Mouse (Mus musculus) liver, postnatal 0 days (tissue): Measurements from ENCODE around the gene Kcnj11. TPM values are rescaled to one million over a fixed set of nuclear protein-coding genes. Genes with fewer than 3 reads are reported as not detected.

Experiments
- ATAC-seq: fragments of 200-750 bp; cut with Nextera tagmentation; 2 replicates; pipeline ENCODE4 v1.8.0; 2017; ENCODE audit warnings: mild to moderate bottlenecking, moderate library complexity
- DNase-seq: peaks from one replicate; pipeline ENCODE4 v3.0.0-alpha.2; 2016
- H3K27ac ChIP-seq: fragments of 300-500 bp; sonication (generic); 2 replicates; pipeline ENCODE4 v1.5.1; 2014; ENCODE audit warnings: antibody characterized with exemption, moderate library complexity, mild to moderate bottlenecking, low read depth
- H3K27me3 ChIP-seq: fragments of 300-500 bp; sonication (generic); 2 replicates; pipeline ENCODE4 v1.6.1; 2014; ENCODE audit warnings: low read length, control low read depth, mixed read lengths; ENCODE audit not compliant: insufficient read depth
- H3K36me3 ChIP-seq: fragments of 300-500 bp; sonication (generic); replicated peaks from 2 replicates; pipeline ENCODE4 v1.6.1; 2014; ENCODE audit warnings: mild to moderate bottlenecking, control low read depth, low read length, moderate library complexity, mixed read lengths; ENCODE audit not compliant: insufficient read depth
- H3K4me1 ChIP-seq: fragments of 300-500 bp; sonication (generic); 2 replicates; pipeline ENCODE4 v1.6.1; 2014; ENCODE audit warnings: antibody characterized with exemption, mild to moderate bottlenecking, control low read depth; ENCODE audit not compliant: insufficient read depth
- H3K4me2 ChIP-seq: fragments of 300-500 bp; sonication (generic); 2 replicates; pipeline ENCODE4 v1.6.1; 2014; ENCODE audit warnings: low read depth, mild to moderate bottlenecking, low read length, moderate library complexity, mixed read lengths
- H3K4me3 ChIP-seq: fragments of 300-500 bp; sonication (generic); 2 replicates; pipeline ENCODE4 v1.5.1; 2014; ENCODE audit warnings: low read depth, low read length
- H3K9ac ChIP-seq: fragments of 300-500 bp; sonication (generic); replicated peaks from 2 replicates; pipeline ENCODE4 v1.6.1; 2014; ENCODE audit warnings: mild to moderate bottlenecking, moderate library complexity
- H3K9me3 ChIP-seq: fragments of 300-500 bp; sonication (generic); 2 replicates; pipeline ENCODE4 v1.6.1; 2016; ENCODE audit warnings: mild to moderate bottlenecking, control low read depth, low read length, mixed read lengths
- CTCF ChIP-seq: sonication (generic); IDR thresholded peaks from 2 replicates; pipeline ENCODE4 v1.5.1; 2016; ENCODE audit warnings: antibody characterized with exemption, low read depth
- EP300 ChIP-seq: IDR thresholded peaks from 2 replicates; pipeline ENCODE4 v1.6.1; 2016; ENCODE audit warnings: antibody characterized with exemption, low read depth, mild to moderate bottlenecking
- WGBS: fragments of 180-500 bp; shearing (Covaris S2); extraction: QIAGEN DNeasy Blood & Tissue Kit; methylation state at CpG from one replicate; pipeline ENCODE4 v1.1.7; 2014; ENCODE audit not compliant: insufficient replicate concordance; 5-methylcytosine and 5-hydroxymethylcytosine counted together
- polyA plus RNA-seq: library from polyadenylated mRNA; unstranded; fragments of >200 nt; fragmentation: Nextera tagmentation; extraction: Ambion mirVana; gene quantifications from 2 replicates; pipeline ENCODE4 v1.2.1, GENCODE M21; 2015

Kcnj11 gene
- polyA plus RNA-seq, 1 experiment from 2014 or later: not detected

- Histone ChIP-seq H3K4me1 (0 out of 2 replicates have a peak, but pooled peaks cover 2% of the 10 kb centered on the region), H3K4me3 (no peak overlapping the region), H3K9me3 (no peaks in the 10 kb centered on the region), H3K9ac (no peak overlapping the region), H3K4me2 (no peak overlapping the region), H3K27me3 (no peaks in the 10 kb centered on the region), H3K36me3 (peaks cover 45% of the 10 kb centered on the region), H3K27ac (no peak overlapping the region)
- ATAC-seq (no peak), DNase-seq (no peak)
- WGBS: 89% methylated on average over 6 of the region's 6 CpGs
- TF ChIP-seq EP300: no peak
- no peak for TF ChIP-seq CTCF
Measured at GRCm38 (mm10) chr7:46063296-46063695, 37.3 kb downstream of the Kcnj11 start.

GRCm38 (mm10) chr7:46061614-46062013, 39.0 kb downstream of the Kcnj11 start:
- no peak for DNase-seq
- no peaks in the 10 kb centered on the region for H3K9me3 ChIP-seq
- H3K4me3 ChIP-seq: no peak overlapping the region
- peaks cover 43% of the 10 kb centered on the region for H3K36me3 ChIP-seq
- H3K27me3 ChIP-seq: no peaks in the 10 kb centered on the region
- WGBS: 94% methylated on average over 16 of the region's 16 CpGs
- no peak for ATAC-seq
- no peak overlapping the region for H3K27ac ChIP-seq
- no peak overlapping the region for H3K4me2 ChIP-seq
- H3K9ac ChIP-seq: no peak overlapping the region
- TF ChIP-seq EP300 (no peak), CTCF (no peak)
- H3K4me1 ChIP-seq: 0 out of 2 replicates have a peak, but pooled peaks cover 2% of the 10 kb centered on the region

GRCm38 (mm10) chr7:46060688-46061087, 39.9 kb downstream of the Kcnj11 start:
- Histone ChIP-seq H3K9me3 (no peaks in the 10 kb centered on the region), H3K27ac (no peak overlapping the region), H3K27me3 (no peaks in the 10 kb centered on the region), H3K9ac (no peak overlapping the region), H3K4me2 (no peak overlapping the region), H3K4me3 (no peak overlapping the region), H3K36me3 (peaks cover 38% of the 10 kb centered on the region), H3K4me1 (0 out of 2 replicates have a peak, but pooled peaks cover 2% of the 10 kb centered on the region)
- ATAC-seq (no peak), DNase-seq (no peak)
- TF ChIP-seq EP300 (no peak), CTCF (no peak)
- 87% methylated on average over 8 of the region's 8 CpGs for WGBS

GRCm38 (mm10) chr7:46058882-46059281, 41.7 kb downstream of the Kcnj11 start:
- Histone ChIP-seq H3K9ac (no peak overlapping the region), H3K4me2 (peak overlapping the region; percentile 50), H3K27ac (peak overlapping the region; percentile 75), H3K4me1 (0 out of 2 replicates have a peak, but pooled peaks cover 2% of the 10 kb centered on the region), H3K4me3 (peak overlapping the region; percentile 41), H3K9me3 (no peaks in the 10 kb centered on the region), H3K27me3 (no peaks in the 10 kb centered on the region), H3K36me3 (peaks cover 49% of the 10 kb centered on the region)
- DNase-seq (peak; percentile 40), ATAC-seq (peak; percentile 58; the same call in 1 of the 2 replicates)
- 67% methylated on average over 11 of the region's 11 CpGs for WGBS
- TF ChIP-seq EP300: no peak
- no peak for TF ChIP-seq CTCF

GRCm38 (mm10) chr7:46053566-46053965, 47.0 kb downstream of the Kcnj11 start:
- TF ChIP-seq CTCF: no peak
- TF ChIP-seq EP300: no peak
- Histone ChIP-seq H3K4me3 (no peak overlapping the region), H3K9ac (no peak overlapping the region), H3K4me2 (no peak overlapping the region), H3K27me3 (no peaks in the 10 kb centered on the region), H3K9me3 (no peaks in the 10 kb centered on the region), H3K4me1 (no peaks in the 10 kb centered on the region), H3K36me3 (peaks cover 38% of the 10 kb centered on the region), H3K27ac (no peak overlapping the region)
- no peak for ATAC-seq
- WGBS: 79% methylated on average over 3 of the region's 3 CpGs
- DNase-seq: no peak

- no peaks in the 10 kb centered on the region for H3K27me3 ChIP-seq
- H3K9me3 ChIP-seq: no peaks in the 10 kb centered on the region
- DNase-seq (no peak), ATAC-seq (peak; percentile 40)
- H3K9ac ChIP-seq: no peak overlapping the region
- H3K4me3 ChIP-seq: no peak overlapping the region
- H3K4me1 ChIP-seq: no peaks in the 10 kb centered on the region
- H3K27ac ChIP-seq: no peak overlapping the region
- 83% methylated on average over 4 of the region's 4 CpGs for WGBS
- no peak overlapping the region for H3K4me2 ChIP-seq
- H3K36me3 ChIP-seq: peaks cover 40% of the 10 kb centered on the region
- TF ChIP-seq EP300 (no peak), CTCF (peak; percentile 52)
Measured at GRCm38 (mm10) chr7:46052161-46052821, 48.3 kb downstream of the Kcnj11 start.
